Mouse (Mus musculus) 416B (cell line): Measurements from ENCODE around the gene Sparc.
A peak's percentile ranks its signal among the peaks of the same experiment; 100 is the strongest.

Experiments
- DNase-seq: peaks from one replicate; pipeline ENCODE4 v3.0.0; 2011; ENCODE audit warnings: low read depth

Sparc gene

DNA sequence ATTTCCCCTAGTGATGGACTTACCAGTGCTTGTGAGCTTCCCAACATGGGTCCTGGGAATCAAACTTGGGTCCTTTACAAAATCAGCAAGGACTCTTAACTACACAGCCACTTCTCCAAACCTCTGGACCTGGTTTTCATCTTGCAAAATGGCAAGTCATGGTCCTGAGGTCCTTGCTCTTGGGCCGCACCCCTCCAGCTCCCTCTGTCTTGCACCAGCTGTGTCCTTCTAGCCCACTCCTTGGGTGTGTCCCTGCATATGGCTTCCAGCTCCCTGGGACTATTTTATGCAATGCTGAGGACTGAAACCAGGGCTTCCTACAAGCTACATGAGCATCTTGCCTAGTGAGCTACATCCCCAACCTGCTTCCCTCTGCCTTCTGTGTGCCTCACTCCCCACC lies at the start of gene Sparc:
Gene Sparc (minus strand): TSS at position 206 of the 400 bp plus-strand sequence.
- no peak for DNase-seq

- no peak for DNase-seq
Observed at GRCm38 (mm10) chr11:55471467-55471866, 48.5 kb upstream of the Sparc start.

DNA sequence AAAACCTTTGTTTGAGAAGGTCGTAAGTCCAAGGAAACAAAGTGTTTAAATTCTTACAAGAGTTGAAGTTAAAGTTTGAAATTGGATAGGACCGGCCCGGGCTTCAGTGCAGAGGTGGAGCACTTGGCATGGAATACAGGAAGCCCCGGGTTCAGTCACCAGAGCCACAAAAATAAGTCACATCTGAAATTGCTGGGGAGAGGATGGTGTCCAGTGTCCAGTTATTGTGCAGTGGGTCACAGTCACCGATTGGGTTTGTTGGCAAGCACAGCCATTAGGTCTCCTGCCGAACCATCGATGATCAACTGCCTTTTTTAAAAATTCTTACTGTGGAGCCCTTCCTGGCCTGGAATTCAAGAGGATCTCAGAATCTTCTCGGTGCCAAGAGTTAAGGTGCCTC lies 47.8 kb upstream of the Sparc start:
- peak; percentile 38 for DNase-seq

GRCm38 (mm10) chr11:55469923-55470691 lies 47.1 kb upstream of the Sparc start:
- DNase-seq: peak; percentile 43

DNA sequence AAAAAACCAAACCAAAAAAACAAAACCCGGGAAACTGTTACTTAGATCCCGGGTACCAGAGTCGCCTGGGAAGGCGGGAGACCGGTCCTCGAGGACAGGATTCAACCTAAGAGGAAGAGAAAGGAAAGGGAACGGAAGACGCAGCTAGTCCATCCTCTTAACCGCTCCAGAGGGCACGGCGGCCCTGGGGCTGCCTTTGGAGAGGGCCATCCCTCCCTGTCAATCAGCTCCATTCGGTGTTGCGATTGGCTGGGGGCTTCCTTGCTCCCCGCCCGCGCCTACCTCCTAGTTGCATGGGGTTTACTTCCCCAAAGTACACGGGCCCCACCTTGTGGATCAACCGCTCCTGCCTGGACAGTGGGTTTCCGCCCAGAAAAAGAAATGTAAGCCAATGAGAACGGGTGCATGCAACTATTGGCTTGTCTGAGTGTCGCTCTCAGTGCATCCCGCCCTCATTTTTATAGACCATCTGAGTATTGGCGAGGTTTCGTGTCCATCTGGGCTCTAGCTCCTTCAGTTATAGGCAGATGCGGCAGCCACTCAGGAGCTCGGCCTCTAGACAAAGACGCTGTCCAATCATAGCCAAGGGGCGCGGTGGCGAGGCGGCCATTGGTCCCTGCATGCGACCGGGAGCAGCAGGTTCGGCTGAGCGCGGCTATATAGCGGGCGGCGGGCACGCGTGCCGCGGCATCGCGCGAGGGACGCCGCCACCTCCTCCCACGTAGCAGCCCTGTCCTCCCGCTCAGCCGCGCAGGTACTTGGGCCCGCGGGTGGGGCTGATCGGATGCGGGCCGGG lies 46.3 kb upstream of the Sparc start, which contains the start of gene G3bp1:
Gene G3bp1 (plus strand): TSS at position 638 of the 796 bp plus-strand sequence.
- peak; percentile 100 for DNase-seq

- DNase-seq: no peak
Observed at GRCm38 (mm10) chr11:55468611-55469047, 45.6 kb upstream of the Sparc start.

- no peak for DNase-seq
Observed at GRCm38 (mm10) chr11:55468012-55468411, 45.0 kb upstream of the Sparc start.

DNA sequence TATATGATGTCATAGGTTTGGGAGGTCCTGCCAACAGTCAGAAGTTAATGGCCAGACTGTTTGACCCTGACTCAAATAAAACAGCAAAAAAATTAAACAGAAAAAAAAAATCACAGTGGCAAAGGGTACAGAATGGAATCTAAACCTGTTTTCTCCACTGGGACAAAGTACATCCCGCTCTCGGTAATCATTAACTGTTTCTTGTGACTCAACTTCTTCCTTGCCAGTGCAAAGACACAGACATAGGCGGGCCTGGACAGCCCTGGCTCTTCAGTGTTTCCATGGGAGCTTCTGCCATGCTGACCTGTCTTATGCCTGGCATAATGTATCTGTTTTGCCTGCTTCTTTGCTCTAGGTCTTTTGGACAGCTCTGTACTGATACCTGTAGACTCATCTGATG lies 42.2 kb upstream of the Sparc start:
- DNase-seq: no peak

- no peak for DNase-seq
Observed at GRCm38 (mm10) chr11:55464707-55465106, 41.7 kb upstream of the Sparc start.

DNA sequence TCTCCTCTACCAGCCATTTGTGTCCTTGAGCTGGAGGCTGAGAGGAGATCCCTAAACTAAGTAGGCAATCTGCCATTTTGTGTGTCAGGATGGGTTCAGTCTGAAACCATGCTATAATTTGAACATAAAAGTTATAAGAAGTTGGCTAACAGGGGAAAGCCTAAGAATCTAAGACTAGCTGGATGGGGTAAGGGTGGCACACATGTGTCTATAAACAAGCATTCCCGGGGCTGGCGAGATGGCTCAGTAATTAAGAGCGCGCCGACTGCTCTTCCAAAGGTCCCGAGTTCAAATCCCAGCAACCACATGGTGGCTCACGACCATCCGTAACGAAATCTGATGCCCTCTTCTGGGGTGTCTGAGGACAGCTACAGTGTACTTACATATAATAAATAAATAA lies 39.2 kb upstream of the Sparc start:
- DNase-seq: no peak

GRCm38 (mm10) chr11:55461019-55461645 lies 38.1 kb upstream of the Sparc start, which contains the start of gene Atox1:
Gene Atox1, minus strand, starts transcription at chr11:55461239.
- DNase-seq: peak; percentile 100

- peak; percentile 71 for DNase-seq
Observed at GRCm38 (mm10) chr11:55460559-55461018, 37.6 kb upstream of the Sparc start.

DNA sequence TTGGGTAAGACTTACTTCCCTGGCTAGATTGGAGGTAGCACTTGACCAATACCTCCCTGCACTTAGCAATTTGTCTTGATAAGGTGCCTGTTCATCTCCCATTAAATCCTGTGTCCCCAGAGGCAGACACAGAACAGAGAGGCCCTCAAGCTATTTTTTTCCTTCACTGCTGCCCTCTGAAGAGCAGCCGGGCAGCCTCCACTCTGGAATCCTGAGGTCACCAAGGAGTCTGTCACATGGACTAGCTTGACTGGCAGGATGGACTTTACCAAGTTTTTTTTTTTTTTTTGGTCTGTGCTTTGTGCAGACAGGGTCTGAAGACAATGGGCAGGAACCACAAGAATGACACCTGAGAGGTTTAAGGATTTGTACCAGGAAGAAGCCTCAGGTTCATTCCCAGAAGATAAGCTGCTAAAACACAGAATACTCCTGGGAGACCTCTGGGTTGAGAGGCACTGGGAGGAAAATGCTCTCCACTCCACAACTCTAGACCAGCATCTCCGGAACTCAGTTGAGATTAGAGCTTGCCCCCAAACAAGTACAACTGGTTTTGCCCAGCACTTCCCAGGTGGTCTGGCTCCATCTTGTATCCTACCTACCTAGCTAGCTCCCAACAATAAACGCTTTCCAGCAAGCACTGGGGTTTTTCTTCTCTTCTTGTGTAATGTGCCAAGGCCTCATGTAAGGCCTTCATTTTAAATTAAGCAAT lies 37.0 kb upstream of the Sparc start:
- no peak for DNase-seq

GRCm38 (mm10) chr11:55458501-55458900 lies 35.5 kb upstream of the Sparc start:
- DNase-seq: no peak

- DNase-seq: no peak
Observed at GRCm38 (mm10) chr11:55455166-55455565, 32.2 kb upstream of the Sparc start.

DNA sequence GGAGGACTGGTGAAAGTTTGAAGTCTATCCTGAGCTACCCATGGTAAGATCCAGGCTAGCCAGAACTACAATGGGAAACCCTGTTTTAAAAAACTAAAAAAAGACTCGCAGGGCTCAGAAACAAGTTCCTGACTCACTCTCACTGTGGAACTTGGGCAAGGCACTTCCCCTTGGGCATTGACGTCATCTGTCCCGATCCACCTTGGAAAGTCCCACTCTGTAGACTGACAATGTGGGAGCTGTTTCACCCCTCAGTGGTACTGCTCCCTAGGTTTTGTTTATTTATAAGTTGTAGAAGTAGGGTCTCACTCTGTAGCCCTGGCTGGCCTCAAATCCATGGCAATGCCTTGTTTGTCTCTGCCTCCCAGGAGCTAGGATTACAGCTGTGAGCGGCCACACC lies 30.7 kb upstream of the Sparc start:
- DNase-seq: no peak

DNA sequence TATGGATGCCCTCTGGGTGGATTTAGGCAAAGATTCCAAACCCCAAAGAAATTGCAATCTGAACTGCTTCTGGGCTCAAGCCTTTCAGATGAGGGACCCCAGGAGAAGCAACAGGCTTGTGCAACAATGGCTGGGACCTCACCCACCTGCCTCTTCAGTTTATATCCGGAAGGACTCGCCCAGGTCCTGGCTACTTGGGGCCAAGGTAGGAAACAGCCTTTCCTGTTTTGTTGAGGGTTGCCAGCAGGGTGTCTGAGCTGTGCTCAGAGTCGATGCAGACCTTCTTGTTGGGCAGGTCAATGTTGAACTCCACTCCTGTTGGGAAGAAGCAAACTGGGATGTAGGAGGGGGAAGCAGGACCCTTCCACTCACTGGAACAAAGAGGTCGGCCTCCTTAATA lies 27.3 kb upstream of the Sparc start:
- DNase-seq: no peak

- peak; percentile 33 for DNase-seq
Observed at GRCm38 (mm10) chr11:55449531-55449930, 26.5 kb upstream of the Sparc start.

DNA sequence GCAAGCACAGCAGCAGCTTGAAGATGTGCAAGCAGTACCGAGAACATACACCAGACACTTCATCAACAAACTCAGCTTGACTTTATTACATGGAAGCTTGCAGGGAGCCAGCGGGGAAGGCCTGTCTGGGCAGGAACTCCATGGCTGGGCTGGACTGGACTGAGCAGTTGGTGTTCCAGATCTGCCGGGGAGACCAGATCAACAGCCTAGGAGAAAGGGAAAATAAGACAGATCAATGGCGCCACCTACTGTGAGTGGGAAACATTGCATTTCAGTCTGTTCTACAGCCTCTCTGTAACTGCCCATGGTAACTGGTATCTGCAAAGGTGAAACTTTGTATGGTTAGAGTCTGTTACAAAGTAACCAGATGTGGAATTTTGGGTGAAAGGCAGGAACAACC lies 23.6 kb upstream of the Sparc start:
- peak; percentile 87 for DNase-seq

GRCm38 (mm10) chr11:55444772-55445171 lies 21.8 kb upstream of the Sparc start:
- peak; percentile 82 for DNase-seq

DNA sequence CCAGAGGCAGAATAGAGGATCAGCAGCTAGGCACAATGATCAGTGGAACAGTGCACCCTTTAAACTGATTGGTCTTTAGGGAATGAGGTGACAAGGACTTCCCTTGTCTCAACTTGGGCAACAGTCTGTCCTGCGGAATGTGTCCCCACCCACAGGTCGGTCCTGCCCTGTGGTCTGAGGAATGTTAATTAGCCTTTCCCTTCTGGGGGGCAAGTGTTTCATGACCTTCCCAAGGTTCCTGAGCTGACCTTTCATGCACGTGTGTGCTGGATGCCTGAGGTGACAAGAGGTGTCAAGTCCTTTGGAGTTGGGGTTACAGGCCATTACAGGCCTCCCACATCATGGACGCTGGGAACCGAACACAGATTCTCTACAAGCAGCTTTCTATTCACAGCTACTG lies 16.7 kb upstream of the Sparc start:
- no peak for DNase-seq

DNA sequence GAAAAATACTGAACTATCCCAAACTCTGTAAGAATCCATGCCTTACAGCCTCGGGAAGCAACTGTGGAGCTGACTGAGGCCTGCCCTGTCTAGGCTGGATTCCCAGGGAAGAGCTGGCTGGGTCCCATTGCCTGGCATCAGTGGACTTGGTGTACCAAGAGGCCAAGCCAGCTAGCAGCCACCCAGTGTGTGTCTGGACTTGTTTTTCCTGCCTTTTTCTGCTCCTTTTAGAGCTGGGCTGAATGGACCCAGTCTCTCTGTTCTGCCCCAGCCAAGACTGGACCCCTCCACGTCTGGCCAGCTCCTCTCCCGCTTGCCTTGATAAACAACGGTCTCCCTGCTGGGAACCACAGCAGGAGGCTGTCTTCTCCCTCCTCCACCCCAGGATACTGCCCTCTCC lies 15.0 kb upstream of the Sparc start:
- DNase-seq: no peak
